Mouse (Mus musculus) heart, embryonic 13.5 days (tissue): ENCODE results near the gene Mrpl49. TPM values are rescaled to one million over a fixed set of nuclear protein-coding genes. Genes with fewer than 3 reads are reported as not detected.
"Not testable (repeated sequence)": the region's sequence is repeated elsewhere in the genome, so short reads cannot be mapped to it uniquely, and the experiment has no call there.

ENCODE experiments used
- ATAC-seq: fragments of 200-750 bp; cut with Nextera tagmentation; 2 replicates; pipeline ENCODE4 v1.8.0; 2017; ENCODE audit warnings: moderate TSS enrichment; ENCODE audit not compliant: insufficient number of reproducible peaks, low FRiP score, low TSS enrichment; ENCODE audit errors: extremely low read depth
- H3K27ac ChIP-seq: fragments of 300-500 bp; sonication (generic); replicated peaks from 2 replicates; pipeline ENCODE4 v1.5.1; 2015; ENCODE audit warnings: moderate library complexity, mild to moderate bottlenecking, inconsistent platforms
- H3K27me3 ChIP-seq: fragments of 300-500 bp; sonication (generic); replicated peaks from 2 replicates; pipeline ENCODE4 v1.6.1; 2015; ENCODE audit warnings: mild to moderate bottlenecking, inconsistent platforms
- H3K36me3 ChIP-seq: fragments of 300-500 bp; sonication (generic); 2 replicates; pipeline ENCODE4 v1.6.1; 2015; ENCODE audit warnings: mild to moderate bottlenecking, inconsistent platforms
- H3K4me1 ChIP-seq: fragments of 300-500 bp; sonication (generic); 2 replicates; pipeline ENCODE4 v1.6.1; 2015; ENCODE audit warnings: inconsistent platforms
- H3K4me2 ChIP-seq: fragments of 300-500 bp; sonication (generic); 2 replicates; pipeline ENCODE4 v1.6.1; 2015; ENCODE audit warnings: inconsistent platforms, mild to moderate bottlenecking, moderate library complexity
- H3K4me3 ChIP-seq: fragments of 300-500 bp; sonication (generic); 2 replicates; pipeline ENCODE4 v1.5.1; 2015; ENCODE audit warnings: moderate library complexity, mild to moderate bottlenecking, inconsistent platforms
- H3K9ac ChIP-seq: fragments of 300-500 bp; sonication (generic); 2 replicates; pipeline ENCODE4 v1.6.1; 2015; ENCODE audit warnings: inconsistent platforms, mild to moderate bottlenecking, moderate library complexity
- H3K9me3 ChIP-seq: fragments of 300-500 bp; sonication (generic); 2 replicates; pipeline ENCODE4 v1.6.1; 2016; ENCODE audit warnings: inconsistent platforms
- whole genome bisulfite sequencing: fragments of 180-500 bp; shearing (Covaris S2); methylation state at CpG from one replicate; pipeline ENCODE4 v1.1.7; 2015; ENCODE audit warnings: mixed read lengths; 5-methylcytosine and 5-hydroxymethylcytosine counted together
- polyA plus RNA-seq: library from polyadenylated mRNA; unstranded; fragments of >200 nt; fragmentation: Nextera tagmentation; extraction: Ambion mirVana; gene quantifications from 2 replicates; pipeline ENCODE4 v1.2.1, GENCODE M21; 2015

Gene Mrpl49
- polyA plus RNA-seq, 1 experiment from 2014 or later = 59.8 TPM

DNA sequence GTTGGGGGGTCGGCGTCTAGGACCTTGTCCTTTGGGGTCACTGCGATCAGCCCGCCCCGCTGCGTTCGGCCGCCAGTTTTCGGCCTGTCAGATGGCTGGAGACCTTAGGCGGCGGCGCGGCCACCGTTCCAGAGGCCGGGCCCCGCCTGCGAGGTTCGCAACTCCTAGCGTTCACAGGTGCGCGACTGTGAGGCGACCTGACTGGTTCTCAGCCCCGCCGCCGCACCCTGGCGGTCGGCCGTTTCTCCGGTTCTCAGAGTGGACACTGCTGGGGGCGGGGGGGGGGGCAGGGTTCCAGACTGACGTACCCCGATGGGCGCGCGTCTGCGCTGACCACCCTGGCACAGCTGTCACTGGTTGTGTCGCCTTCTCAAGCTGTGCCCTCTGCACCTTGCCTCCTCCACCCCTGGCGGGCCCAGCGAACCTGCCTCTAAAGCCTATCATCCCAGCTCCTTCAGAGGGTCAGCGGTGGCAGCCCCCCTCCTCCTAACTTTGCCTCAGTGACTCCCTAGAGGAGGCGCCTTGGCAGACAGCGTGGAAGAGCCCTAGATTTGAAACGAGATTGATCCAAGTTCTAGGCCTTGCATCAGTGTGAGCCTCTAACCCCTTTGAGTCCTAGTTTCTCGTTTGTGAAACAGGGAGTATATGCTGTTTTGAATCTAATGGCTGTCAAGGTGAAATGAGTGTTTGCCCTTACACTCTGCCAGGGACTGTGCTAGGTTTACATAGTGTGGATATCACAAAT, 10.3 kb downstream of the Mrpl49 start:
- H3K27ac ChIP-seq = peak overlapping the region; percentile 99
- H3K4me3 ChIP-seq = peak overlapping the region; percentile 96
- no peaks in the 10 kb centered on the region for H3K27me3 ChIP-seq
- peak; percentile 19; the same call in 1 of the 2 replicates for ATAC-seq
- peaks cover 43% of the 10 kb centered on the region for H3K36me3 ChIP-seq
- H3K4me1 ChIP-seq = peaks cover 29% of the 10 kb centered on the region
- H3K9me3 ChIP-seq = no peaks in the 10 kb centered on the region
- 1% methylated on average over 43 of the region's 44 CpGs for WGBS
- H3K9ac ChIP-seq = peak overlapping the region; percentile 96
- H3K4me2 ChIP-seq = peak overlapping the region; percentile 99

DNA sequence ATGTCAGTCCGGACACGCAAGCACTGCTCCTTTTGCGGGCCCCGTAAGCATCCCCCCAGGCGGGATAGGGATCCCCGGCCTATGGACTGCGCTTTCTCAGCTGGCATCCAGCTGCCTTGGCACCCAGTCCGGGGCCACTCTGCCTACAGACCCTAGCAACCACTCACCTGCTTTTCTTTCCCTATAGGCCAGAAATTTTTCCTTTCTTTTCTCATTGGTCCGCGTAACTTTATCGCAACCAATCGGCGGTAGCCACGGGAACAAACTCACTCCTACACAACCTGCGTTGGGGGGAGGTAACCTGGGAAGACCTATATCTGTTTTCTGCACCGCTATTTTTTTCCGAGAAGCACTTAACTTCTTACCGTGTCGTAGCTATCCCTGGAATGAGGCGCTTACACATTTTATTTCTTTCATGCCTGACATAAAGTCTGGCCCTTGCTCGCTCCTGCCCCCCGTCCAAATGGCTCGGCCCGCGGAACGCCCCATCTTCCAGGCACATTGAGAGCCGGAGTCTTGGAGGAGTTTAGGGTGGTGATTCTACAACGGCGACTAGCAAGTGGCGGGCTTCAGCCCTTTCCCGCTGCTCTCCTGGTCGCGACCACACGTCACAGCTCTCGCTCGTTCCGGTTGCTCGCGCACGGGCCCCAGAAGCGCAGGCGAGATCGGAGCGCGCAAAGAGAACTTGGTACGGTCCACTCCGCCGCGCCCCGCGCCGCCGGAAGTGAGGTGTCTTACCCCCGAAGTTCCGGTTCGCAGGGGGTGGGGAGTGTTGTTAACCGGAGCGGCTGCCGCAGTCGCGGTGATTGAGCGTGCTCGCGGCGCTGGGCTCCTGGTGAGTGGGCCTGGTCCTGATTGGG, 11.1 kb downstream of the Mrpl49 start, which contains the start of gene Syvn1:
Syvn1 (plus strand) TSS at position 283 of the 860 bp plus-strand sequence.
- Histone ChIP-seq H3K36me3 (peaks cover 35% of the 10 kb centered on the region), H3K27ac (peak within 1 kb of the TSS; percentile 99), H3K4me1 (peaks cover 25% of the 10 kb centered on the region)

DNA sequence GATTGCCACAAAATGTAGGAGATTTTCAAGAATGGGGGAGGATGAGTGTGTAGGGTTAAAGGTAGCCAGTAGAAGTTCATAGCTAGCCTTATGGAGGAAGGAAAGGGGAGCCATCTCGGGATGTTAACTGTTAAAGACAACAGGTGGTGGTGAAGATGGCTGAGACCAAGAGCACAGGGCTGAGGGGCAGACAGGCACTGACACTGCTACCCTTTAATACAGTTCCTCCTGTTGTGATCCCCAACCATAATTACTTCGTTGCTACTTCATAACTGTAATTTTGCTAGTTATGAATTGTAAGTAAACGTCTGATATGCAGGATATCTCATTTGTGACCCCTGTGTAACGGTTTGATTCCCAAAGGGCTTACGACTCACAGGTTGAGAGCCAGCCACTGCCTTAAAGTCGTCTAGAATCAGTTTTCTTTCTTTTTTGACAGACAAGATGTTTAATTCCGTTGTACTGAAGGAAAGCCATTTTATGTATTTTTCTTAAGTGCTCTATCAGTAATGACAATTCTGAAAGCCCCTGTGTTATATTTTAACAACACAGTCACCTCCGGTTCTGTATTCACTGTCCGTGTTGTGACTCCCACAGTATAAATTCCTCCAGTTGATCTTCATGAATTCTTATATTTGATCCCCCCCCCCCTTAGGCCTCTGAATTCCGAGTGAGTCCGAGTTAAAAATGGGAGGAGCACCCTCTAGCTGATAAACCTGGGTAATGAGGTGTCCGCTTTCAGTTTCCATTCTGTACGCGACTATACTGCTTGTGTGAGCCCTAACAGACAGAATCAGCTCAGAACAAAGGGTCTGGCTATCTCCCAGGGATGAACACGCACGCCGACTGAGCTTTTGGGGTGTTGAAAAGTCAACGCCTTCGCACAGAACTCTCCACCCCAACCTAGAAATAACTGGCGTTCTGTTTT, 12.0 kb downstream of the Mrpl49 start:
- Histone ChIP-seq H3K9me3 (no peaks in the 10 kb centered on the region), H3K9ac (peak overlapping the region; percentile 96), H3K27me3 (no peaks in the 10 kb centered on the region), H3K27ac (peak overlapping the region; percentile 99), H3K4me3 (peak overlapping the region; percentile 96), H3K4me1 (peaks cover 25% of the 10 kb centered on the region), H3K4me2 (peak overlapping the region; percentile 99), H3K36me3 (peaks cover 26% of the 10 kb centered on the region)
- ATAC-seq = no peak
- WGBS = 15% methylated on average over 20 of the region's 20 CpGs

More for the DNA sequence above, 11.1 kb downstream of the Mrpl49 start, which contains the start of gene Syvn1:
- Histone ChIP-seq H3K9ac (peak within 1 kb of the TSS; percentile 96), H3K9me3 (no peaks in the 10 kb centered on the region), H3K4me2 (peak within 1 kb of the TSS; percentile 99), H3K4me3 (peak within 1 kb of the TSS; percentile 96), H3K27me3 (no peaks in the 10 kb centered on the region)
- under 1% methylated on average over 65 of the region's 65 CpGs for WGBS
- ATAC-seq = peak; percentile 76

DNA sequence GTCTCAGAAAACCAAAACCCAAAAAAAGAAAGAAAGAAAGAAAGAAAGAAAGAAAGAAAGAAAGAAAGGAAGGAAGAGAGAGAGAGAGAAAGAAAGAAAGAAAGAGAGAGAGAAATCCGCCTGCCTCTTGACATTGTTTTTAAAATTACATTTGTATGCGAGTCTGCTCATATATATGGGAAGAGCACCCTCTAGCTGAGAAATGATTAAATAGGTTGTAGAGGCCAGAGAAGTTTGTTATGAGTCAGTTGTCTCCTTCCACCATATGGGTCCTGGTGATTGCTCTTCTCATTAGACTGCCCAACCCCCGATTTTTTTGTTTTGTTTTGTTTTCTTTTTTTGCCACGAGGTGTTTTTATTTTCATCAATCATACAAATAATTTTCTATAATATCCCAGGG, 13.5 kb downstream of the Mrpl49 start:
- H3K9ac ChIP-seq, H3K27me3 ChIP-seq, H3K9me3 ChIP-seq, H3K4me3 ChIP-seq, H3K4me2 ChIP-seq, H3K27ac ChIP-seq, ATAC-seq: not testable (repeated sequence)
- Histone ChIP-seq H3K36me3 (peaks cover 11% of the 10 kb centered on the region), H3K4me1 (peaks cover 25% of the 10 kb centered on the region)
- 53% methylated on average over 4 of the region's 4 CpGs for WGBS

DNA sequence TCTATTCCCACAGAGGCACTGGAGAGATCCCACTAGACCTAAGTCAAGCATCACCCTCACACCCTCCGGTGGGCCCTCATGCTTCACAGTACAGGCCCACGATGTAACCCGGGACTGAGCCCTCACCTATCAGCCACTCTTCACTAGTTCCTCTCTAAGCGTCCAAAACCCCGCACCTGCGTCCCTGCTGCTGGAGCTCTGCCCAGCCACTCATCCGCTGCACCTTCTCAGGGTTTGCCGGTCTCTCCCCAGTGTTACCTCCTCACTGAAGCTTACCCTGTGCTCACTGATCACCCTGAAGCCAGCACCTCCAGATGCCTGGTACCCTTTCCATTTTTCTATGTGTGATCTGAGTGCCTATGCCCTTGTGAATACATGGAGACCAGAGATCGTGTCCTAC, 15.3 kb downstream of the Mrpl49 start:
- ATAC-seq = no peak
- no peaks in the 10 kb centered on the region for H3K36me3 ChIP-seq
- no peaks in the 10 kb centered on the region for H3K27me3 ChIP-seq
- H3K9ac ChIP-seq = no peak overlapping the region; the same call in 1 of the 2 replicates
- peaks cover 10% of the 10 kb centered on the region for H3K4me1 ChIP-seq
- no peaks in the 10 kb centered on the region for H3K9me3 ChIP-seq
- H3K4me2 ChIP-seq = no peak overlapping the region
- no peak overlapping the region for H3K27ac ChIP-seq
- 71% methylated on average over 9 of the region's 9 CpGs for WGBS
- H3K4me3 ChIP-seq = no peak overlapping the region

DNA sequence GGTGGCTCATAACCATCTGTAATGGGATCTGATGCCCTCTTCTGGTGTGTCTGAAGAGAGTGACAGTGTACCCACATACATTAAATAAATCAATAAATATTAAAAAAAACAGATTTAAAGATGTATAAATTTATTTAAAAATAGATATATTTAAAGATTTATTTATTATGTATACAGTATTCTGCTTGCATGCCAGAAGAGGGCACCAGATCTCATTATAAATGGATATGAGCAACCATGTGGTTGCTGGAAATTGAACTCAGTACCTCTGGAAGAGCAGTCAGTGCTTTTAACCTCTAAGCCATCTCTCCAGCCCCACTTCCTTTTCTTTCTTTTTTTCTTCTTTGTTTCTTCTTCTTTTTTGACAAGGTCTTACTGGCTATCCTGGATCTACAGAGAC, 17.6 kb downstream of the Mrpl49 start:
- no peaks in the 10 kb centered on the region for H3K27me3 ChIP-seq
- H3K4me1 ChIP-seq = peaks cover 1% of the 10 kb centered on the region
- H3K9me3 ChIP-seq = no peaks in the 10 kb centered on the region
- no peak overlapping the region for H3K9ac ChIP-seq
- H3K4me3 ChIP-seq = no peak overlapping the region
- no peak overlapping the region for H3K27ac ChIP-seq
- H3K36me3 ChIP-seq = no peaks in the 10 kb centered on the region
- ATAC-seq = no peak
- H3K4me2 ChIP-seq = no peak overlapping the region

DNA sequence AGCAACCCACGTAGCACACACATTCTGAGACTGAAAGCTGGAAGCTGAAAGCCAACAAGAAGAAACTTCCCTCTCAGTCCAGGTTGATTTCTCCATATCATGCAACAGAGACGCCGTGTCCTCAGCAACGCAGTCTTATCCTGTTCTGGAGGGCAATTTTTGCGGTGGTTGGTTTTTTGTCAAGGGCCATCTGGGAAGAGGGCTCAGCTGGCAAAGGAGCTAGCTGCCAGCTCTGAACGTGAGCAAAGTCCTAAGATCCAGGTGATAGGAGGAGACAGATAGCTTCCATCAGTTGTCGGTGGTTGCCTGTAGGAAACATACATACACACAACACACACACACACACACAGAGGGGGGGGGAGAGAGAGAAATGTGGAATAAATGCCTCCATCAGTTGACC, 19.3 kb downstream of the Mrpl49 start:
- ATAC-seq = no peak
- Histone ChIP-seq H3K9ac (no peak overlapping the region), H3K4me2 (no peak overlapping the region), H3K4me3 (no peak overlapping the region), H3K36me3 (no peaks in the 10 kb centered on the region), H3K4me1 (no peaks in the 10 kb centered on the region), H3K9me3 (no peaks in the 10 kb centered on the region), H3K27ac (no peak overlapping the region), H3K27me3 (no peaks in the 10 kb centered on the region)
- 71% methylated on average over 7 of the region's 7 CpGs for WGBS

DNA sequence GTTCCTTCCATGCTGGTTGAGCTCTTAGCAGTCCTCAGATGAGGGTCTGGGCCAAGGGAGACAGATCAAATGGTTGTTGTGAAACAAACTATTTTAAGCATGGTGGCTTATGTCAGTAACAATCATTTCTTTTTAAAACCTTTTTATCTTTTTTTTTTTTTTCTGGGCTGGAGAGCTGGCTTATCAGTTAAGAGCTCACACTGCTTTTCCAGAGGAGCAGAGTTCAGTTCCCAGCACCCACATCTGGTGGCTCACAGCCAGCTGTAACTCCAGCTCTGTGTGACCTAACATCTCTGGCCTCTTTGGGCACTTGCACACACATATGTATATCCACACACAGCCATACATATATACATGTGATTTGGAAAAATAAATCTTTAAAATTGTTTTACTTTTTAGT, 19.9 kb downstream of the Mrpl49 start:
- ATAC-seq = no peak
- H3K4me2 ChIP-seq = no peak overlapping the region
- H3K4me3 ChIP-seq = no peak overlapping the region
- no peaks in the 10 kb centered on the region for H3K27me3 ChIP-seq
- no peaks in the 10 kb centered on the region for H3K36me3 ChIP-seq
- H3K9me3 ChIP-seq = no peaks in the 10 kb centered on the region
- H3K27ac ChIP-seq = no peak overlapping the region
- no peaks in the 10 kb centered on the region for H3K4me1 ChIP-seq
- H3K9ac ChIP-seq = no peak overlapping the region

DNA sequence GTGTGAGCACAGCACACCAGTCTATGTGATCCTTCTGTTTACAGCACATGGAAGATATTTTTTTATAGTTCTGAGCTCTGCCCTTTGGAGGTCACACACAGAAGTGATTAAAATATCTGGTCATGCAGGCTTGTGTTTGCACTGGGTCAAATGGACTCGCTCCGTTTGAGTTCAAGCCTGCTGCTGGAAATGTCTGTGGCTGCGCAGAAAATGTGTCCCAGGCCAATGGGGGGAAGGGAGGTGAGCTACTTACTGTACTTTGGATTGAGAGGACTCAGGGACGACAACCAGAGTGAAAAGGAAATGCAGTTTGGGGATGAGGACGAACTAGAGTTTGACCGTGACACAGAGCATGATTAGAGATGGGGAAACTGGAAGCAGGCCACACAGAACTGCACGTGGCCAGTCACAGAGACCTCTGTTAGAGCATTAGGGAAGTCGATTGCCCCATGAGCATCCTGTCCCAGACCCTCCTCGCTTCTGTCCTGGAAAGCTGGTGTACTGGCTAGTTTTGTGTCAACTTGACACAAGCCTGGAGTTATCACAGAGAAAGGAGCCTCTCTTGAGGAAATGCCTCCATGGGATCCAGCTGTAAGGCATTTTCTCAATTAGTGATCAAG, 21.5 kb downstream of the Mrpl49 start:
- Histone ChIP-seq H3K4me3 (no peak overlapping the region), H3K4me1 (no peaks in the 10 kb centered on the region), H3K9ac (no peak overlapping the region), H3K27ac (no peak overlapping the region), H3K36me3 (no peaks in the 10 kb centered on the region), H3K27me3 (peaks cover 4% of the 10 kb centered on the region; the same call in 1 of the 2 replicates), H3K9me3 (no peaks in the 10 kb centered on the region), H3K4me2 (no peak overlapping the region)
- no peak for ATAC-seq
- 68% methylated on average over 9 of the region's 9 CpGs for WGBS

DNA sequence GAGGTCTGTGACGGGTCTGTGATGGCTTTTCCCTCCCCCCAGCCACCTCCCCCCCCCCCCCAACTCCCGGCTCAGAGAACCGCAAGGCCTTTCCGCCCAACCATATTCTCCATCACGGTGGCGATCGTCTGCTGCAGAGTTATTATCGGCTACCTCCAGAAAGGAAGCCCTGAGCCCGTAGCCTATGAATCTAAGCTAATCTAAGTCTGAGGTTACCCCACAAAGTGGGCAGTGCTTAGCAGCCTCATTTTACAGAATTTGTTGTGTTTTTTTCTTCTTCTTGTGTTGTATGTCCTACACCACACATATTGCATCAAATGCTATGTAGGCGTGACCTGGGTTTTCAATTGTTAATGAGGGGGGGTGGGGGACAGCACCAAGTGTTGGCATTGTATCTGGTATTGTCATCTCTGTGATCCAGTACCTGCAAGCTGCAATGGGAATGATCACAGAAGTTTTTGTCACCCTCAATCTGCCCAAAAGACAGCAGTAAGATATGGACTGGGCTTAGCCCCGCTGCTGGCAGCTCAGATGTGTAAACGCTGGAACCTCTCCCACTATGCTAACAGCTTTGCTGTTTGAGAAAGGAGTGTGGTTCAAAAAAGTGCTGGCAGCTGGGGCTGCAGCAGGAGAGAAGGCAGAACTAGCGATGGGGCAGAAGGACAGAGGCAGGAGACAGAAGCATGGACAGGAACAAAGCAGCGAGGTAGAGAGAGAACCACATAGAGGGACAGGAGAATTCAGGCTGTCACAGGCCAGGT, 26.9 kb downstream of the Mrpl49 start:
- Histone ChIP-seq H3K4me2 (no peak overlapping the region), H3K4me1 (no peaks in the 10 kb centered on the region), H3K27ac (no peak overlapping the region), H3K9me3 (no peaks in the 10 kb centered on the region), H3K9ac (no peak overlapping the region), H3K27me3 (peaks cover 8% of the 10 kb centered on the region; the same call in 1 of the 2 replicates), H3K4me3 (no peak overlapping the region), H3K36me3 (no peaks in the 10 kb centered on the region)
- 66% methylated on average over 14 of the region's 14 CpGs for WGBS
- no peak for ATAC-seq
